Mouse (Mus musculus) macrophage (primary cell): ENCODE measurements at regions not wholly inside any gene's neighbourhood (a gene's known extent, or its start where the extent isn't known, plus 50 kb on each side); places are given as distances from the start of the nearest gene placed in this dataset.

Experiments used
- H3K27ac ChIP-seq: fragments of 350-480 bp; formaldehyde crosslinking; 2 replicates; pipeline ENCODE4 v1.9.0; 2021
- H3K36me3 ChIP-seq: fragments of 350-480 bp; formaldehyde crosslinking; 2 replicates; pipeline ENCODE4 v1.9.0; 2021; ENCODE audit errors: inconsistent target
- H3K4me3 ChIP-seq: fragments of 350-480 bp; formaldehyde crosslinking; 2 replicates; pipeline ENCODE4 v1.9.0; 2021; ENCODE audit errors: inconsistent target
- H3K79me2 ChIP-seq: fragments of 350-480 bp; formaldehyde crosslinking; 2 replicates; pipeline ENCODE4 v1.9.0; 2021; ENCODE audit errors: inconsistent target
- WGBS: methylation state at CpG from one replicate; pipeline ENCODE4 v1.1.7; 2026; ENCODE audit warnings: inconsistent platforms; ENCODE audit not compliant: missing documents; 5-methylcytosine and 5-hydroxymethylcytosine counted together

- H3K27ac ChIP-seq, result no peak overlapping the region
- H3K36me3 ChIP-seq, result no peaks in the 10 kb centered on the region
- 83% methylated on average over 4 of the region's 4 CpGs for WGBS
- no peaks in the 10 kb centered on the region for H3K79me2 ChIP-seq
- no peak overlapping the region for H3K4me3 ChIP-seq
Observed at GRCm38 (mm10) chr12:117437011-117437410, 79.3 kb upstream of the Rapgef5 start.

- Histone ChIP-seq H3K79me2 (no peaks in the 10 kb centered on the region), H3K27ac (no peak overlapping the region), H3K36me3 (no peaks in the 10 kb centered on the region), H3K4me3 (no peak overlapping the region)
- 85% methylated on average over 11 of the region's 11 CpGs for WGBS
Observed at GRCm38 (mm10) chr12:117439015-117439605, 77.2 kb upstream of the Rapgef5 start.

GRCm38 (mm10) chr12:117444247-117444989 lies 71.9 kb upstream of the Rapgef5 start:
- Histone ChIP-seq H3K79me2 (no peaks in the 10 kb centered on the region), H3K27ac (peak overlapping the region; percentile 74), H3K4me3 (no peak overlapping the region), H3K36me3 (no peaks in the 10 kb centered on the region)
- 92% methylated on average over 4 of the region's 4 CpGs for WGBS

GRCm38 (mm10) chr12:117447223-117447622 lies 69.1 kb upstream of the Rapgef5 start:
- WGBS, result 31% methylated on average over 10 of the region's 10 CpGs
- H3K36me3 ChIP-seq, result no peaks in the 10 kb centered on the region
- H3K4me3 ChIP-seq, result no peak overlapping the region
- no peaks in the 10 kb centered on the region for H3K79me2 ChIP-seq
- no peak overlapping the region for H3K27ac ChIP-seq

DNA sequence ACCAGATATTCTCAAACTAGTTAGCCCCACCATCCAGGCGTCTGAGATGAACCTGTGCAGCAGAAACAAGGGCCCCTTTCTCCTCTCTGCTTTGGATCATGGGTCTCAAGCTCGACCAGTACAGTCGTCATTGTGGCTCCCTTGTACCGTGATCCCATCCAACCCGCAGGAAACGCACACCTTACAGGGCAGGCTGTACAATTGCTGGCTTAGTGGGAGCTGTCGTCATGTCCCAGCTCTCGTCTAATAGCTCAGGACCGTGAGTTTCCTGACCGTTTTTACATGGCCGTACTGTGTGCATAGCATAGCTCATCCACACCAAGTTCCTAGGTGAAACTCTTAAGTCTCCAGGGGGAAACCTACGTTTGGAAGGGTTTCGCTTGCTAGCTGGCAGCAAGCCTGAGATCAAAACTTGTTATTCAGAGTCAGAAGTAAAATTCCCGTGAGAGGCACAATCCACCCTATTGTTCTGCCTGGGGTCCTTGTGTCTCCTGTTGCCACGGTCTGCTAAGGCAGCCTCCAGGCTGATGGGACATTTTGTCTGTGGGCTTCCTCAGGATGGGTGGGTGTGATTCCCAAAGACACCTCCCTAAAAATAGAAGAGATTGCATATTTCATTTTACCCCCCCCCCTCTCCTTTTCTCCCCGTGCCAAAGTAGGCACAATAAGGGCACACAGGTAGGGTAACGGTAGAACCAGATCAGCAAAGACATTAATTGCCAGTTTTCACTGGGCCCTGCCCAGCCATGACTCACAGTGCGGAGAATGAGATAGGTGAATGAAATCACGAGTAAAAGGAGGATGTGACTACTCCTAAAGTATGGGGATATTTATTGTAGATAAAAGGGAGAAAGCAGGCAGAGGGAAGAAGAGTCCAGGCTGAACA lies 68.2 kb upstream of the Rapgef5 start:
- no peaks in the 10 kb centered on the region for H3K79me2 ChIP-seq
- H3K4me3 ChIP-seq, result no peak overlapping the region
- WGBS, result 88% methylated on average over 19 of the region's 19 CpGs
- H3K36me3 ChIP-seq, result no peaks in the 10 kb centered on the region
- no peak overlapping the region for H3K27ac ChIP-seq

DNA sequence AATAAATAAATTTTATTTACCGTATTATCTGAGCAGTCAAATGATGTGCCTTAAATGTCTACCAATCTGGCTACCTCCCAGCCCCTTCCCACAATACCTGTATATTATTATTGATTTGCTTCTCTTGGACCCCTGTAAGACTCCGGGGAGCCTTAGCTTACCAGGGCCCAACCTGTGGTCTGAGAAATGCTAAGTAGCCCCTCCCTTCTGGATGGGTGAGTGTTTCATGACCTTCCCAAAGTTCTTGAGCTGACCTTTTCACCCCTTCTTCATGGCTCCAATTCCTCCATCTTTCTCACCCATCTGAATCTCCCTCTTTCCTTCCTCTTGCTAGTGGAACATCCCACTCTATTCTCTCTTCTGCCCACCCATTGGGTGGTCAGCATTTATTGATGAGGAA lies 67.2 kb upstream of the Rapgef5 start:
- Histone ChIP-seq H3K36me3 (no peaks in the 10 kb centered on the region), H3K79me2 (no peaks in the 10 kb centered on the region), H3K27ac (no peak overlapping the region), H3K4me3 (no peak overlapping the region)
- WGBS, result 100% methylated on average over 2 of the region's 2 CpGs

- Histone ChIP-seq H3K79me2 (no peaks in the 10 kb centered on the region), H3K27ac (no peak overlapping the region), H3K4me3 (no peak overlapping the region), H3K36me3 (no peaks in the 10 kb centered on the region)
Observed at GRCm38 (mm10) chr12:117450106-117450505, 66.2 kb upstream of the Rapgef5 start.

DNA sequence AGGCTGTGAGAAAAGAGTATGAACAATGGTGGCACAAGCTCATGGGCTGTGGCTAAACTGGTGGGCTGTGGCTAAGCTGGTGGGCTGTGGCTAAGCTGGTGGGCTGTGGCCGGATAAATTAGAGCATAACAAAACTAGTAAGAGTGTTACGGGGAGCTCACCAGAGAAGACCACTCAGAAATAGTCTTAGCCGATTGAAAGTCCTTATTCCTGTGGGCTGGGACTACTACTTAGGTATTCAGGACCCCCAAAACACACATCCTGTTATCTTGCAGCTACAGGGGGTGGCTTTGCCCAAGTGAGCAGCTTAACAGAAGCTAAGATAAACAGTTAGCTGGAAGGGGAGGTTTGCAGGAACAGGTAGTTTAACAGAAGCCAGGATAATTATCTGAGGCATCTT lies 65.4 kb upstream of the Rapgef5 start:
- H3K27ac ChIP-seq, result no peak overlapping the region
- 76% methylated on average over 3 of the region's 3 CpGs for WGBS

GRCm38 (mm10) chr12:117451441-117451840 lies 64.8 kb upstream of the Rapgef5 start:
- H3K27ac ChIP-seq, result no peak overlapping the region
- 84% methylated on average over 4 of the region's 4 CpGs for WGBS
- H3K36me3 ChIP-seq, result no peaks in the 10 kb centered on the region
- H3K4me3 ChIP-seq, result no peak overlapping the region
- H3K79me2 ChIP-seq, result no peaks in the 10 kb centered on the region

More for the DNA sequence above, 65.4 kb upstream of the Rapgef5 start:
- no peaks in the 10 kb centered on the region for H3K79me2 ChIP-seq
- H3K36me3 ChIP-seq, result no peaks in the 10 kb centered on the region
- no peak overlapping the region for H3K4me3 ChIP-seq

- Histone ChIP-seq H3K36me3 (no peaks in the 10 kb centered on the region), H3K79me2 (no peaks in the 10 kb centered on the region)
- WGBS, result 92% methylated on average over 5 of the region's 7 CpGs
Observed at GRCm38 (mm10) chr12:117455800-117456199, 60.5 kb upstream of the Rapgef5 start.

GRCm38 (mm10) chr12:117458132-117459070 lies 57.9 kb upstream of the Rapgef5 start:
- 62% methylated on average over 9 of the region's 9 CpGs for WGBS
- H3K4me3 ChIP-seq, result no peak overlapping the region

More at GRCm38 (mm10) chr12:117455800-117456199, 60.5 kb upstream of the Rapgef5 start:
- Histone ChIP-seq H3K27ac (no peak overlapping the region), H3K4me3 (no peak overlapping the region)

GRCm38 (mm10) chr12:117459541-117459940 lies 56.7 kb upstream of the Rapgef5 start:
- no peak overlapping the region for H3K4me3 ChIP-seq
- WGBS, result 92% methylated on average over 4 of the region's 4 CpGs
- no peaks in the 10 kb centered on the region for H3K79me2 ChIP-seq
- H3K27ac ChIP-seq, result no peak overlapping the region
- H3K36me3 ChIP-seq, result no peaks in the 10 kb centered on the region

More at GRCm38 (mm10) chr12:117458132-117459070, 57.9 kb upstream of the Rapgef5 start:
- H3K36me3 ChIP-seq, result no peaks in the 10 kb centered on the region
- H3K79me2 ChIP-seq, result no peaks in the 10 kb centered on the region
- H3K27ac ChIP-seq, result no peak overlapping the region

- 90% methylated on average over 3 of the region's 3 CpGs for WGBS
- no peaks in the 10 kb centered on the region for H3K36me3 ChIP-seq
- H3K27ac ChIP-seq, result peak overlapping the region; percentile 28; the same call in 1 of the 2 replicates
- no peak overlapping the region for H3K4me3 ChIP-seq
- no peaks in the 10 kb centered on the region for H3K79me2 ChIP-seq
Observed at GRCm38 (mm10) chr12:117465206-117465605, 51.1 kb upstream of the Rapgef5 start.

GRCm38 (mm10) chr12:117465998-117466397 lies 50.3 kb upstream of the Rapgef5 start:
- Histone ChIP-seq H3K79me2 (no peaks in the 10 kb centered on the region), H3K27ac (peak overlapping the region; percentile 28), H3K36me3 (no peaks in the 10 kb centered on the region), H3K4me3 (no peak overlapping the region; the same call in 1 of the 2 replicates)
- WGBS, result 28% methylated on average over 7 of the region's 7 CpGs
